Mouse (Mus musculus) neural tube, embryonic 13.5 days (tissue): ENCODE measurements around the gene Trim44. TPM values are rescaled to one million over a fixed set of nuclear protein-coding genes. Genes with fewer than 3 reads are reported as not detected.

Experiments used
- ATAC-seq: fragments of 200-750 bp; cut with Nextera tagmentation; 2 replicates; pipeline ENCODE4 v1.8.0; 2017; ENCODE audit warnings: low read depth, mild to moderate bottlenecking, moderate TSS enrichment, moderate library complexity
- H3K27ac ChIP-seq: fragments of 300-500 bp; sonication (generic); replicated peaks from 2 replicates; pipeline ENCODE4 v1.5.1; 2015; ENCODE audit warnings: moderate library complexity, mild to moderate bottlenecking, inconsistent platforms
- H3K27me3 ChIP-seq: fragments of 300-500 bp; sonication (generic); 2 replicates; pipeline ENCODE4 v1.6.1; 2015; ENCODE audit warnings: mild to moderate bottlenecking, inconsistent platforms
- H3K36me3 ChIP-seq: fragments of 300-500 bp; sonication (generic); 2 replicates; pipeline ENCODE4 v1.6.1; 2015; ENCODE audit warnings: mild to moderate bottlenecking, inconsistent platforms
- H3K4me1 ChIP-seq: fragments of 300-500 bp; sonication (generic); replicated peaks from 2 replicates; pipeline ENCODE4 v1.6.1; 2015; ENCODE audit warnings: inconsistent platforms
- H3K4me2 ChIP-seq: fragments of 300-500 bp; sonication (generic); 2 replicates; pipeline ENCODE4 v1.6.1; 2015; ENCODE audit warnings: inconsistent platforms, mild to moderate bottlenecking, moderate library complexity
- H3K4me3 ChIP-seq: fragments of 300-500 bp; sonication (generic); 2 replicates; pipeline ENCODE4 v1.5.1; 2015; ENCODE audit warnings: mild to moderate bottlenecking, inconsistent platforms
- H3K9ac ChIP-seq: fragments of 300-500 bp; sonication (generic); 2 replicates; pipeline ENCODE4 v1.6.1; 2015; ENCODE audit warnings: moderate library complexity, mild to moderate bottlenecking, inconsistent platforms
- H3K9me3 ChIP-seq: fragments of 300-500 bp; sonication (generic); 2 replicates; pipeline ENCODE4 v1.6.1; 2016; ENCODE audit warnings: inconsistent platforms
- WGBS: fragments of 180-500 bp; shearing (Covaris S2); methylation state at CpG from one replicate; pipeline ENCODE4 v1.1.7; 2015; 5-methylcytosine and 5-hydroxymethylcytosine counted together
- polyA plus RNA-seq: library from polyadenylated mRNA; unstranded; fragments of >200 nt; fragmentation: Nextera tagmentation; extraction: Ambion mirVana; gene quantifications from 2 replicates; pipeline ENCODE4 v1.2.1, GENCODE M21; 2015

Trim44 gene
- polyA plus RNA-seq: 54.8 and 65.5 TPM in 2 replicates

- peak; percentile 67 for ATAC-seq
- 29% methylated on average over 14 of the region's 14 CpGs for WGBS
- Histone ChIP-seq H3K4me3 (no peak within 1 kb of the TSS), H3K9ac (no peak within 1 kb of the TSS), H3K36me3 (no peaks in the 10 kb centered on the region), H3K27ac (peak within 1 kb of the TSS; percentile 29), H3K27me3 (no peaks in the 10 kb centered on the region), H3K4me1 (peaks cover 18% of the 10 kb centered on the region), H3K4me2 (peak within 1 kb of the TSS; percentile 28), H3K9me3 (no peaks in the 10 kb centered on the region)
Measured at GRCm38 (mm10) chr2:102407363-102408184, at the start of gene Trim44. Trim44 (minus strand) TSS chr2:102407828.

- no peak for ATAC-seq
- H3K4me2 ChIP-seq: no peak overlapping the region
- no peaks in the 10 kb centered on the region for H3K36me3 ChIP-seq
- H3K4me1 ChIP-seq: peaks cover 26% of the 10 kb centered on the region
- H3K4me3 ChIP-seq: no peak overlapping the region
- H3K27ac ChIP-seq: no peak overlapping the region
- no peak overlapping the region for H3K9ac ChIP-seq
- WGBS: 86% methylated on average over 1 of the region's 1 CpGs
- no peaks in the 10 kb centered on the region for H3K9me3 ChIP-seq
- H3K27me3 ChIP-seq: no peaks in the 10 kb centered on the region
Measured at GRCm38 (mm10) chr2:102455126-102455525, 47.5 kb upstream of the Trim44 start.

DNA sequence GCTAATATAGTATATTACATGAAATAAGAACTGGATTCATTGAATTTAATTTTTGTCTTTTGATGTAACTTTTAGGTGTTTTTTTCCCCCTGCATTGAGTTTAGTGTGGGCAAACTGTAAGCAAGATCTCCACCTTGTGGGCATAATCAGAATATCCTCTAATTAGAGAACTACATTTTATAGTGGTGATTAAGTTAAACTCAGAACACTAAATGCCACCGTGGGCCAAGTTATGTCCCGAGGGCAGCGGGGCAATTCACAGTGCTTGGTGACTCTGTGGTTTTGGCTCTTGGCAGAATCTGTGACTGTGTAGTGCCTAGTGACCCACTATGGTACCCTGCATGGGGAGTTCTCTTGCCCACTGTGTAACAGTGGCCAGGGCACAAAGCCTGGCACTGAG lies 45.8 kb upstream of the Trim44 start:
- H3K4me3 ChIP-seq: no peak overlapping the region
- no peaks in the 10 kb centered on the region for H3K9me3 ChIP-seq
- no peak overlapping the region for H3K4me2 ChIP-seq
- H3K27ac ChIP-seq: no peak overlapping the region
- H3K4me1 ChIP-seq: peaks cover 29% of the 10 kb centered on the region
- H3K27me3 ChIP-seq: no peaks in the 10 kb centered on the region
- WGBS: 20% methylated on average over 3 of the region's 3 CpGs
- H3K36me3 ChIP-seq: no peaks in the 10 kb centered on the region
- no peak overlapping the region for H3K9ac ChIP-seq
- ATAC-seq: no peak

GRCm38 (mm10) chr2:102451671-102452549 lies 44.3 kb upstream of the Trim44 start, which contains the start of gene Fjx1:
Fjx1 (minus strand) TSS chr2:102452499.
- peak within 1 kb of the TSS; percentile 97 for H3K27ac ChIP-seq
- peaks cover 36% of the 10 kb centered on the region for H3K4me1 ChIP-seq
- H3K4me3 ChIP-seq: peak within 1 kb of the TSS; percentile 95
- under 1% methylated on average over 43 of the region's 49 CpGs for WGBS
- H3K4me2 ChIP-seq: peak within 1 kb of the TSS; percentile 67
- H3K9ac ChIP-seq: peak within 1 kb of the TSS; percentile 98
- H3K27me3 ChIP-seq: no peaks in the 10 kb centered on the region
- no peaks in the 10 kb centered on the region for H3K9me3 ChIP-seq
- H3K36me3 ChIP-seq: peaks cover 8% of the 10 kb centered on the region; the same call in 1 of the 2 replicates
- peak; percentile 83 for ATAC-seq

DNA sequence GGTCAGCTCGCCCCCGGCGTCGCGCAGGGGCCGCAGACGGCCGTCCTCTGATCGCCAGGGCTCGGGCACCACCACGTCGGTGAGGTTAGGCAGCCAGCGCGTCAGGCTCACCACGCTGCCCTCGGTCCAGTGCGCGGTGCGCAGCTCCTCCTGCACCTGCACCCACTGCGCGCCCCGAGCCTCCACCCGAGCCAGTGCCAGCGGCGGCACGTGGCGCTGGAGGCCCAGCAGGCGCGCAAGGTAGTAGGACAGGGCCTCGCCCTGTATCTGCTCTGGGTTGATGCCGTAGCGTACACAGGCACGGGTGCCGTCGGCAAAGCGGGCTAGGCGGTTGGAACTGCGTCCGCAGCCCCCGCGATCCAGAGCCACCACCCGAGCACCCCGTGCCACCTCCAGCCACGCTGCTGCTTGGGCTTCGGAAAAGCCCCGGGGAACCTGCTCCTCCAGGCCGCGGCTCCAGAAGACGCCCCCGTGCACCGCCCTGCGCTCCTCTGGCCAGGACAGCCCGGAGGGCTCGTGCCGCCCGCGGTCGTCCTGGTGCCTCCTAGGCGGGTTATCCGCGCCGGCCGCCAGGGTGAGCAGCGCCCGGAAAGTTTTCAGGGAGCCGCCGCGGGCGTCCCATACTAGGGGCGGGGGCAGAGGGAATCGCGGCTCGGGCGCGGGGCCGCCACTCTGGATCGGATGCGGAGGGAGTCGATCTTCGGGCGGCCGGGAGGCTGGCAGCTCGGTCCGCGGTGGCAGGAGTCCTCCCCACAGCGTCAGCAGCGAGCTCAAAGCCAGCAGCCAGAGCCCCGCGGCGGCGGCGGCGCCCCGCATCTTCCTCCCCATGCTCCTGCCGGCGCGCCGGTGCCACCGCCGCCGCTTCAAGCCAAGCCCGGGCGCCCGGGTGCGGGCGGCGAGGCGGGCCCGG lies 43.4 kb upstream of the Trim44 start:
- H3K4me2 ChIP-seq: peak overlapping the region; percentile 67
- H3K9me3 ChIP-seq: no peaks in the 10 kb centered on the region
- H3K36me3 ChIP-seq: peaks cover 17% of the 10 kb centered on the region
- peak; percentile 74 for ATAC-seq
- peak overlapping the region; percentile 97 for H3K27ac ChIP-seq
- H3K9ac ChIP-seq: peak overlapping the region; percentile 98
- H3K27me3 ChIP-seq: no peaks in the 10 kb centered on the region
- under 1% methylated on average over 98 of the region's 109 CpGs for WGBS
- H3K4me3 ChIP-seq: peak overlapping the region; percentile 95
- peaks cover 36% of the 10 kb centered on the region for H3K4me1 ChIP-seq

DNA sequence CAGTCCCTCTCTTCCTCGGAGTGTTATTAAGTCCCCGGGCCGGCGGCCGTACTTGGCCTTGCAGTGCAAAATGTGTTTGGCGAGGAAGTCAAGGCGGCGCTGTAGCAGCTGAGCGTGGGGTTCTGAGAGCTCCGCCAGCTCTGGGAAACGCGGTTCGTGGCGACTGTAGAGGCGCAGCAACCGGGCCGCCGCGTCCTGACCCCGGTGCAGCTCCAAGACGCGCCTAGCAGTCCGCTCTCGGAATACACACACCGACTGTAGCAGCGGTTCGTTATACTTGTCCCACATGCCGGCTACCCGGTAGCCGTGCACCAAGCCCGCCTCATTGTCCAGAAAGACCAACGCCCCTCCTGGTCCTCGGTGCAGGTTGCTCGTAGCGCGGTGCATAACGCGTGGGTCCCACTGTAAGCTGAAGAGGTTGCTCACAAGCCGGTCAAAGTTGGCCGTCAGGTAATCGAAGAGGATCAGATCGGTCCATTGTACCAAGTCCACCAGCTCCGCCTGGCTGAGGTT lies 42.7 kb upstream of the Trim44 start:
- Histone ChIP-seq H3K4me2 (peak overlapping the region; percentile 67), H3K27me3 (no peaks in the 10 kb centered on the region), H3K27ac (peak overlapping the region; percentile 97), H3K4me3 (peak overlapping the region; percentile 95), H3K4me1 (peaks cover 36% of the 10 kb centered on the region), H3K9me3 (no peaks in the 10 kb centered on the region), H3K36me3 (peaks cover 19% of the 10 kb centered on the region), H3K9ac (peak overlapping the region; percentile 98)
- peak; percentile 19 for ATAC-seq
- under 1% methylated on average over 43 of the region's 43 CpGs for WGBS

DNA sequence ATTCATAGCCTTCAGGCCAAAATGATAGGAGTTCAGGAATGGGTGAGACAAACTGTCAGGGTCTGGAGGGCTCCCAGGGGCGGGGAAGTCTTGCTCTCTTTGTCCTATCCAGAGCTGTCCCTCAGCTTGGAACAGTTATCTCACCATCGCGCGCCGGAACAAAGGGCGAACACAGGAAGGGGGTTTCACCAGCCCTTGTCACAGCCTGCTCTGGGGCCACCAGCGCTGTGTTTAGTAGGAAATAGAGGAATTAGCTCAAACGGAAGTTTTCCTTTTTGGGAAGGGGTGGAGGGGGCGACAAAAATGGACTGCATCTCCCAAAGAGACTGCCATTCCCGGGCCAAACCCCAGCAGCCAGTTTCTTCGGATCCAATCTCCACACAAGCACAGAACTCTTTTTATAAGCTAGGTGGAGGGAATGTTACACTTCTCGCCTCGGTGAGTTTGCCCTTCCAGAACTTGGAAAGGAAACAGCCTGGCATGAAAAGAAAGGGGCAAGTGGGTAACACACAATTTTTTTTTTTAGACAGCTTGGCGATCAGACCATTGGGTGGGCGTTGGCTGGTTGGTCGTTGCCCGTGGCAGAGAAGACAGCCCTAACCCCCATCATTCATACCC lies 42.1 kb upstream of the Trim44 start:
- H3K9me3 ChIP-seq: no peaks in the 10 kb centered on the region
- peak; percentile 37 for ATAC-seq
- H3K4me2 ChIP-seq: peak overlapping the region; percentile 67
- peak overlapping the region; percentile 98 for H3K9ac ChIP-seq
- 1% methylated on average over 17 of the region's 17 CpGs for WGBS
- H3K4me1 ChIP-seq: peaks cover 36% of the 10 kb centered on the region
- H3K27me3 ChIP-seq: no peaks in the 10 kb centered on the region
- H3K36me3 ChIP-seq: peaks cover 19% of the 10 kb centered on the region
- peak overlapping the region; percentile 95 for H3K4me3 ChIP-seq
- H3K27ac ChIP-seq: peak overlapping the region; percentile 97

DNA sequence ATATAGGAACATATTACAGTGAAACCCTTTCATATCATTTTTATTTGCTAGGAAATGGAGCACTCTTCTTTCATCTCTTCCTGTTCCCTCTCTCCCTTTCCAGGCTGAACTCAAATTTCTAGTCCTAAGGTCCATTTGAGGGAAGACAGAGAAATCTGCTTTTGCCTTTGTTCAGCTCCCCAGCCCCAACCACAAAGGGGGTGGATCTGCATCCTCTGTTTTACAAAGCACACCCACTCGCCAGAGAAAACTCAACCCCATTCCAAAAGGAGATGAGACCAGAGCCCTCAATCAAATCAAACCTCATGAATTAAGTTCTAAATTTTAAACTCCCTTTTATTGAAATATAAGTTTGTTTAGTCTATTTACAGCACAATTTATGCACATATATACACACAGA lies 41.4 kb upstream of the Trim44 start:
- Histone ChIP-seq H3K4me2 (peak overlapping the region; percentile 67), H3K27ac (peak overlapping the region; percentile 74), H3K9ac (peak overlapping the region; percentile 98), H3K9me3 (no peaks in the 10 kb centered on the region), H3K4me3 (peak overlapping the region; percentile 95), H3K4me1 (peaks cover 36% of the 10 kb centered on the region), H3K27me3 (no peaks in the 10 kb centered on the region), H3K36me3 (peaks cover 19% of the 10 kb centered on the region)
- WGBS: 18% methylated on average over 1 of the region's 1 CpGs
- ATAC-seq: no peak

- Histone ChIP-seq H3K27me3 (no peaks in the 10 kb centered on the region), H3K4me3 (peak overlapping the region; percentile 95), H3K27ac (no peak overlapping the region), H3K4me2 (peak overlapping the region; percentile 67), H3K4me1 (peaks cover 32% of the 10 kb centered on the region), H3K9me3 (no peaks in the 10 kb centered on the region), H3K36me3 (peaks cover 19% of the 10 kb centered on the region), H3K9ac (no peak overlapping the region; the same call in 1 of the 2 replicates)
- ATAC-seq: no peak
- 78% methylated on average over 7 of the region's 7 CpGs for WGBS
Measured at GRCm38 (mm10) chr2:102447831-102448230, 40.2 kb upstream of the Trim44 start.

DNA sequence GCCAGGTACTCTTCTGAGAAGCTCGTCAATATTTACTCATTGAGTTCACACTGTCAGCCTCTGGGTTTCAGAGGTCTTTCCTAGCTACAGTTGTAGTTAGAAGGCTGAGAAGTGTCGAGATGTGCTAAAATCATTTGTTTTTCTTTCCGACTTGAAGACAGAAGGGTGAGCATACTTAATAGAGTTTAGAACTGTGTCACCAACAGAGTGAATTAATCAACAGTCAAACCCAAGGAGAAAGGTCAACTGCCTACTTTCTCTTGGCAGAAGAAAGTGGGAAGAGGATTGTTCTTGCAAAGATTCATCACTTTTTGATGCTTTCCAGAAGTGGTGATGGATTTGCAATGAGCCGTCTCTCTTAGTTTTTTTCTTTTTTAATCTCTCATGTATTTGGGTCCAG lies 39.2 kb upstream of the Trim44 start:
- Histone ChIP-seq H3K36me3 (peaks cover 19% of the 10 kb centered on the region), H3K9me3 (no peaks in the 10 kb centered on the region), H3K4me2 (no peak overlapping the region), H3K9ac (no peak overlapping the region), H3K4me3 (no peak overlapping the region), H3K4me1 (peaks cover 23% of the 10 kb centered on the region), H3K27ac (no peak overlapping the region), H3K27me3 (no peaks in the 10 kb centered on the region)
- ATAC-seq: no peak
- WGBS: 81% methylated on average over 4 of the region's 4 CpGs
